Mouse (Mus musculus) kidney, adult 2 months (tissue): ENCODE data around the gene Actr8.

Experiments
- CTCF ChIP-seq: fragments of 200-500 bp; conservative IDR thresholded peaks from 2 replicates; pipeline ENCODE4 v1.5.1; 2011; ENCODE audit warnings: low read depth, mild to moderate bottlenecking, control low read depth, low read length, moderate library complexity, mixed read lengths; ENCODE audit not compliant: insufficient read depth, insufficient read length
- POLR2A ChIP-seq: fragments of 200-500 bp; IDR thresholded peaks from one replicate; pipeline ENCODE4 v1.6.1; 2011; ENCODE audit warnings: low read depth, low read length, control low read depth

GRCm38 (mm10) chr14:29937466-29937865 is 40.7 kb upstream of the Actr8 start:
- TF ChIP-seq CTCF, result no peak
- TF ChIP-seq POLR2A, result no peak
